Mouse (Mus musculus): Measurements from ENCODE around the gene Dlgap5. TPM values are rescaled to one million over a fixed set of nuclear protein-coding genes. Genes with fewer than 3 reads are reported as not detected.

Dlgap5 gene
- total and polyA plus RNA-seq, 3 experiments, result 45.0 to 71.2 (median 62.4) TPM

DNA sequence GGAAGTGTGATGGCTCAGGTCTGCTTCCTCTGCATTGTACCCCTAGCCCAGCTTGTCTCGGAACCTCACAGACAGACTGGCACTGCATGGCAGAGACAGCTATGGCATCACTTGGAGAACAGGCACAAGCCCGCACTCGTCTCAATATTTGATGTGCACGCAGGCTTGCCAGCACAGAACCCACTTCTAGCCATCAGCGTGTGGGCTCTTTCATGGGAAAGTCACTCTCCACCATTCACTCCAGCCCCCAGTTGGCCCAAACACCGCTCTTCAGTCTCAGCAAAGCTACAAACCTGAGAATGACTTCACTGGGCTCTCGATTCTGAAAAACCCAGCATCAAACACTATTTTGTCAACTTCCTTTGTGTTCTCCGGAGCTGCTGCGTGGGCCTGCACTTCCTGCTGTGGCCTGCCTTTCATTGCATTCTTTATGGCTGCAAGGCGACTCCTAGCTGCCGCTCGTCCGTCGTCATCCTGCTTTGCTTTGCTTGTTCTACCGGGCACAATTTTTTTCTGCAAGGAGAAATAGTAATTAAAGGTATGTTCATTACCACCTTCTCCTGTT is 22.7 kb downstream of the Dlgap5 start:
- TF ChIP-seq POLR2AphosphoS2 (IDR thresholded peaks at IDR 0.05; ENCODE audit: low read length) (no peak), MXI1 (IDR thresholded peaks at IDR 0.05; ENCODE audit: low read depth, low read length) (no peak), SIN3A (IDR thresholded peaks at IDR 0.05; ENCODE audit: low read length) (no peak), ETS1 (IDR thresholded peaks at IDR 0.05; ENCODE audit: low read depth, low read length) (no peak), KAT2A (conservative IDR thresholded peaks at IDR 0.05; ENCODE audit: low read depth, low read length) (no peak), MYB (IDR thresholded peaks at IDR 0.05; ENCODE audit: low read depth, low read length) (no peak), GABPA (IDR thresholded peaks at IDR 0.05; ENCODE audit: low read depth, low read length) (no peak), ZC3H11A (IDR thresholded peaks at IDR 0.05; ENCODE audit: low read depth, low read length) (no peak), TAL1 (IDR thresholded peaks at IDR 0.05; ENCODE audit: low read length) (no peak), CHD2 (IDR thresholded peaks at IDR 0.05; ENCODE audit: low read length) (no peak), GATA1 (IDR thresholded peaks at IDR 0.05; ENCODE audit: low read depth, low read length) (no peak), ZMIZ1 (IDR thresholded peaks at IDR 0.05; ENCODE audit: low read depth, low read length) (no peak), CTCF (IDR thresholded peaks at IDR 0.05 in 2 of 3, conservative IDR thresholded peaks at IDR 0.05 in 1 of 3; ENCODE audit: control insufficient read depth in 1 of 3, insufficient read depth in 1 of 3, low read depth in 2 of 3, low read length in 3 of 3, poor library complexity in 1 of 3, severe bottlenecking in 1 of 3) (no peak), MYC (IDR thresholded peaks at IDR 0.05; ENCODE audit: low read depth, low read length) (no peak), POLR2A (IDR thresholded peaks at IDR 0.05; ENCODE audit: control insufficient read depth in 1 of 2, insufficient read depth in 1 of 2, low read depth in 1 of 2, low read length in 2 of 2, poor library complexity in 1 of 2) (no peak)
- no peak for DNase-seq (ENCODE audit: low read depth, low spot score)
- Histone ChIP-seq H3K9me3 (replicated peaks; ENCODE audit: insufficient read depth, low read length) (no peaks in the 10 kb centered on the region), H3K9ac (ENCODE audit: control insufficient read depth, low read depth, low read length, poor library complexity, severe bottlenecking) (no peak overlapping the region), H3K27ac (ENCODE audit: control insufficient read depth, low read depth, low read length) (no peak overlapping the region), H3K27me3 (ENCODE audit: control insufficient read depth in 1 of 2, insufficient read depth in 2 of 2, low read length in 2 of 2) (no peaks in the 10 kb centered on the region), H3K79me2 (ENCODE audit: control insufficient read depth, insufficient read depth, low read length, poor library complexity) (no peaks in the 10 kb centered on the region), H3K4me1 (ENCODE audit: control insufficient read depth in 1 of 2, insufficient read depth in 2 of 2, low read length in 2 of 2) (peaks cover 5 to 8% of the 10 kb centered on the region in 2 experiments), H3K4me3 (ENCODE audit: control insufficient read depth in 1 of 2, insufficient read depth in 1 of 2, low read depth in 2 of 2, low read length in 2 of 2) (no peak overlapping the region), H3K36me3 (ENCODE audit: control insufficient read depth in 1 of 2, insufficient read depth in 2 of 2, low read length in 2 of 2) (peaks cover 12 to 15% of the 10 kb centered on the region in 2 experiments)

DNA sequence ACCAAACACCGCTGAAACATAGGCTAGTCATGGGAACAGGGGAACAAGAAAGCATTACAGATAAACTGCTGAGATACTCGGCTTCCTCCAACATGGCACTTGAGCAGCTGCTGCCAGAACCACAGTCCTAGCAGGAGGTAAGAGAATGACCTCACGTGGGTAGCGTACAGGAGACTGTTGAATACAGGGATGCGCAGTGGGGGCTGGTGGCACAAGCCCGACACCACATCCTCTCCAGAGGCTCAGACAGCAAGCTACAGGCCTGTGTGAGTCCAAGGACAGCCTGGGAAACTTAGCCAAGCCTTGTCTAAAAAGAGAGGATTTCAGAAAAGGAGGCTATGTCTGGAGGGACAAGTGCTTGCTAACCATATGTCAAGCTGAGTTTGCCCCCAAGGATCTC is 23.2 kb downstream of the Dlgap5 start:
- no peak overlapping the region for H3K27ac ChIP-seq (ENCODE audit: control insufficient read depth, low read depth, low read length)
- H3K9me3 ChIP-seq (replicated peaks; ENCODE audit: insufficient read depth, low read length), result no peaks in the 10 kb centered on the region
- H3K27me3 ChIP-seq (ENCODE audit: control insufficient read depth in 1 of 2, insufficient read depth in 2 of 2, low read length in 2 of 2), result no peaks in the 10 kb centered on the region
- no peak overlapping the region for H3K4me3 ChIP-seq (ENCODE audit: control insufficient read depth in 1 of 2, insufficient read depth in 1 of 2, low read depth in 2 of 2, low read length in 2 of 2)
- H3K9ac ChIP-seq (ENCODE audit: control insufficient read depth, low read depth, low read length, poor library complexity, severe bottlenecking), result no peak overlapping the region
- TF ChIP-seq MEF2A (IDR thresholded peaks at IDR 0.05; ENCODE audit: extremely low read depth, insufficient replicate concordance, low read depth, low read length, poor library complexity, severe bottlenecking), result no peak
- TF ChIP-seq ZMIZ1 (IDR thresholded peaks at IDR 0.05; ENCODE audit: low read depth, low read length), result no peak
- no peak for TF ChIP-seq RCOR1 (IDR thresholded peaks at IDR 0.05; ENCODE audit: low read depth, low read length)
- TF ChIP-seq JUND (IDR thresholded peaks at IDR 0.05; ENCODE audit: low read depth, low read length), result no peak
- TF ChIP-seq ELF1 (IDR thresholded peaks at IDR 0.05; ENCODE audit: low read depth, low read length), result no peak
- TF ChIP-seq ZNF384 (IDR thresholded peaks at IDR 0.05; ENCODE audit: low read depth, low read length), result no peak
- no peak for TF ChIP-seq UBTF (IDR thresholded peaks at IDR 0.05; ENCODE audit: borderline replicate concordance, insufficient read depth, low read depth, low read length)
- TF ChIP-seq EP300 (IDR thresholded peaks at IDR 0.05; ENCODE audit: low read depth in 1 of 2, low read length in 2 of 2), result no peak
- DNase-seq (ENCODE audit: low read depth, low spot score), result no peak
- H3K36me3 ChIP-seq (ENCODE audit: control insufficient read depth in 1 of 2, insufficient read depth in 2 of 2, low read length in 2 of 2), result peaks cover 15 to 16% of the 10 kb centered on the region in 2 experiments
- peaks cover 5 to 8% of the 10 kb centered on the region in 2 experiments for H3K4me1 ChIP-seq (ENCODE audit: control insufficient read depth in 1 of 2, insufficient read depth in 2 of 2, low read length in 2 of 2)
- no peaks in the 10 kb centered on the region for H3K79me2 ChIP-seq (ENCODE audit: control insufficient read depth, insufficient read depth, low read length, poor library complexity)
